Mouse (Mus musculus): ENCODE data around the gene Apoc1. TPM values are rescaled to one million over a fixed set of nuclear protein-coding genes. Genes with fewer than 3 reads are reported as not detected.

Gene Apoc1
- 1.5 and 1.6 TPM in 2 replicates for polyA plus RNA-seq (2015; fragmentation: Nextera tagmentation; extraction: Ambion mirVana)

- no peak within 1 kb of the TSS for H3K9ac ChIP-seq
- no peak within 1 kb of the TSS for H3K27ac ChIP-seq
Observed at GRCm38 (mm10) chr7:19691873-19692865, at the start of gene Apoc1. Apoc1 (minus strand) TSS chr7:19692660.

GRCm38 (mm10) chr7:19741329-19742031 is 49.0 kb upstream of the Apoc1 start:
- no peak overlapping the region for H3K4me3 ChIP-seq
- ATAC-seq (replicated peaks) = no peak
- H3K36me3 ChIP-seq (replicated peaks) = peaks cover 16% of the 10 kb centered on the region
- no peak overlapping the region for H3K4me2 ChIP-seq
- H3K27me3 ChIP-seq (replicated peaks) = no peaks in the 10 kb centered on the region
- 10% methylated on average over 8 of the region's 8 CpGs for WGBS
- H3K27ac ChIP-seq = no peak overlapping the region
- H3K9ac ChIP-seq = no peak overlapping the region
- H3K4me1 ChIP-seq = peaks cover 9% of the 10 kb centered on the region
- no peaks in the 10 kb centered on the region for H3K9me3 ChIP-seq

More at GRCm38 (mm10) chr7:19691873-19692865, at the start of gene Apoc1:
- Histone ChIP-seq H3K4me3 (no peak within 1 kb of the TSS), H3K36me3 (replicated peaks) (no peaks in the 10 kb centered on the region), H3K4me2 (no peak within 1 kb of the TSS), H3K9me3 (no peaks in the 10 kb centered on the region), H3K27me3 (replicated peaks) (no peaks in the 10 kb centered on the region), H3K4me1 (no peaks in the 10 kb centered on the region)
- WGBS = 51% methylated on average over 28 of the region's 28 CpGs
- ATAC-seq (replicated peaks) = no peak

GRCm38 (mm10) chr7:19740269-19740668 is 47.8 kb upstream of the Apoc1 start:
- no peak overlapping the region for H3K4me3 ChIP-seq
- no peaks in the 10 kb centered on the region for H3K27me3 ChIP-seq (replicated peaks)
- no peak for ATAC-seq (replicated peaks)
- H3K9me3 ChIP-seq = no peaks in the 10 kb centered on the region
- H3K27ac ChIP-seq = no peak overlapping the region
- no peak overlapping the region for H3K4me2 ChIP-seq
- 96% methylated on average over 11 of the region's 11 CpGs for WGBS
- H3K9ac ChIP-seq = no peak overlapping the region
- peaks cover 6% of the 10 kb centered on the region for H3K4me1 ChIP-seq
- peaks cover 20% of the 10 kb centered on the region for H3K36me3 ChIP-seq (replicated peaks)

- Histone ChIP-seq H3K4me2 (no peak overlapping the region), H3K9ac (no peak overlapping the region), H3K4me3 (no peak overlapping the region), H3K9me3 (no peaks in the 10 kb centered on the region), H3K27me3 (replicated peaks) (no peaks in the 10 kb centered on the region), H3K4me1 (no peaks in the 10 kb centered on the region; the same call in 1 of the 2 replicates), H3K36me3 (replicated peaks) (peaks cover 20% of the 10 kb centered on the region), H3K27ac (no peak overlapping the region)
- no peak for ATAC-seq (replicated peaks)
- WGBS = 94% methylated on average over 3 of the region's 3 CpGs
Observed at GRCm38 (mm10) chr7:19738771-19739170, 46.3 kb upstream of the Apoc1 start.

- ATAC-seq (replicated peaks) = no peak
- Histone ChIP-seq H3K9ac (no peak overlapping the region), H3K27ac (no peak overlapping the region), H3K9me3 (no peaks in the 10 kb centered on the region), H3K4me1 (no peaks in the 10 kb centered on the region), H3K4me2 (no peak overlapping the region), H3K36me3 (replicated peaks) (peaks cover 23% of the 10 kb centered on the region), H3K27me3 (replicated peaks) (no peaks in the 10 kb centered on the region), H3K4me3 (no peak overlapping the region)
- 97% methylated on average over 16 of the region's 16 CpGs for WGBS
Observed at GRCm38 (mm10) chr7:19736389-19737057, 44.1 kb upstream of the Apoc1 start.

GRCm38 (mm10) chr7:19734178-19734666 is 41.8 kb upstream of the Apoc1 start:
- peaks cover 38% of the 10 kb centered on the region for H3K36me3 ChIP-seq (replicated peaks)
- H3K9me3 ChIP-seq = no peaks in the 10 kb centered on the region

GRCm38 (mm10) chr7:19726541-19726940 is 34.1 kb upstream of the Apoc1 start:
- WGBS = 96% methylated on average over 4 of the region's 4 CpGs
- Histone ChIP-seq H3K27me3 (replicated peaks) (no peaks in the 10 kb centered on the region), H3K27ac (no peak overlapping the region), H3K4me3 (no peak overlapping the region), H3K36me3 (replicated peaks) (peaks cover 43% of the 10 kb centered on the region), H3K4me2 (no peak overlapping the region), H3K9ac (no peak overlapping the region), H3K9me3 (no peaks in the 10 kb centered on the region), H3K4me1 (no peaks in the 10 kb centered on the region)
- ATAC-seq (replicated peaks) = no peak

More at GRCm38 (mm10) chr7:19734178-19734666, 41.8 kb upstream of the Apoc1 start:
- no peak overlapping the region for H3K27ac ChIP-seq
- no peak overlapping the region for H3K4me2 ChIP-seq
- H3K27me3 ChIP-seq (replicated peaks) = no peaks in the 10 kb centered on the region
- WGBS = 88% methylated on average over 10 of the region's 10 CpGs
- H3K4me3 ChIP-seq = no peak overlapping the region
- H3K9ac ChIP-seq = no peak overlapping the region
- H3K4me1 ChIP-seq = no peaks in the 10 kb centered on the region
- no peak for ATAC-seq (replicated peaks)

- no peak for ATAC-seq (replicated peaks)
- 97% methylated on average over 12 of the region's 12 CpGs for WGBS
- no peak overlapping the region for H3K9ac ChIP-seq
- peaks cover 7% of the 10 kb centered on the region; the same call in 1 of the 2 replicates for H3K9me3 ChIP-seq
- H3K4me1 ChIP-seq = no peaks in the 10 kb centered on the region
- peaks cover 28% of the 10 kb centered on the region for H3K36me3 ChIP-seq (replicated peaks)
- no peak overlapping the region for H3K27ac ChIP-seq
- H3K27me3 ChIP-seq (replicated peaks) = no peaks in the 10 kb centered on the region
- H3K4me2 ChIP-seq = no peak overlapping the region
- no peak overlapping the region for H3K4me3 ChIP-seq
Observed at GRCm38 (mm10) chr7:19724167-19724566, 31.7 kb upstream of the Apoc1 start.

- Histone ChIP-seq H3K36me3 (replicated peaks) (peaks cover 19% of the 10 kb centered on the region), H3K4me1 (no peaks in the 10 kb centered on the region), H3K27ac (no peak overlapping the region), H3K9ac (no peak overlapping the region), H3K4me3 (no peak overlapping the region), H3K4me2 (no peak overlapping the region), H3K27me3 (replicated peaks) (no peaks in the 10 kb centered on the region), H3K9me3 (peaks cover 7% of the 10 kb centered on the region; the same call in 1 of the 2 replicates)
- no peak for ATAC-seq (replicated peaks)
- 89% methylated on average over 6 of the region's 6 CpGs for WGBS
Observed at GRCm38 (mm10) chr7:19722754-19723195, 30.3 kb upstream of the Apoc1 start.

- Histone ChIP-seq H3K4me2 (no peak overlapping the region), H3K36me3 (replicated peaks) (peaks cover 11% of the 10 kb centered on the region; the same call in 1 of the 2 replicates), H3K4me1 (peaks cover 12% of the 10 kb centered on the region), H3K27me3 (replicated peaks) (no peaks in the 10 kb centered on the region), H3K9ac (no peak overlapping the region), H3K9me3 (peaks cover 7% of the 10 kb centered on the region; the same call in 1 of the 2 replicates), H3K27ac (no peak overlapping the region), H3K4me3 (no peak overlapping the region)
- WGBS = 95% methylated on average over 4 of the region's 4 CpGs
- ATAC-seq (replicated peaks) = no peak
Observed at GRCm38 (mm10) chr7:19719200-19719599, 26.7 kb upstream of the Apoc1 start.

GRCm38 (mm10) chr7:19718297-19718952 is 26.0 kb upstream of the Apoc1 start:
- peaks cover 9% of the 10 kb centered on the region; the same call in 1 of the 2 replicates for H3K36me3 ChIP-seq (replicated peaks)
- H3K4me2 ChIP-seq = no peak overlapping the region
- no peak overlapping the region for H3K4me3 ChIP-seq
- no peak overlapping the region for H3K27ac ChIP-seq
- peaks cover 7% of the 10 kb centered on the region; the same call in 1 of the 2 replicates for H3K9me3 ChIP-seq
- no peak overlapping the region for H3K9ac ChIP-seq
- 92% methylated on average over 5 of the region's 5 CpGs for WGBS
- H3K27me3 ChIP-seq (replicated peaks) = no peaks in the 10 kb centered on the region
- peaks cover 19% of the 10 kb centered on the region for H3K4me1 ChIP-seq
- ATAC-seq (replicated peaks) = no peak

Data from midbrain, embryonic 15.5 days (tissue).